Mouse (Mus musculus) heart, embryonic 14.5 days (tissue): ENCODE measurements around the gene Kxd1. TPM values are rescaled to one million over a fixed set of nuclear protein-coding genes. Genes with fewer than 3 reads are reported as not detected.

Source experiments
- ATAC-seq: fragments of 200-750 bp; cut with Nextera tagmentation; 2 replicates; pipeline ENCODE4 v1.8.0; 2017; ENCODE audit warnings: low read depth, moderate TSS enrichment; ENCODE audit not compliant: insufficient number of reproducible peaks, insufficient read depth, low FRiP score
- H3K27ac ChIP-seq, 2 experiments: fragments of 200-500 bp in 1 of 2; fragments of 300-500 bp in 1 of 2; sonication (generic) in 1 of 2; replicated peaks in 1 of 2; 2 replicates each; pipeline ENCODE4 v1.5.1; 2012 to 2014; ENCODE audit warnings: low read depth in 2 of 2, low read length in 2 of 2, control low read depth in 1 of 2, mild to moderate bottlenecking in 1 of 2, mixed read lengths in 1 of 2; ENCODE audit not compliant: control insufficient read depth in 1 of 2, insufficient read depth in 1 of 2
- H3K27me3 ChIP-seq: fragments of 300-500 bp; sonication (generic); 2 replicates; pipeline ENCODE4 v1.6.1; 2014; ENCODE audit warnings: mild to moderate bottlenecking, low read length, control low read depth; ENCODE audit not compliant: control insufficient read depth, insufficient read depth
- H3K36me3 ChIP-seq: fragments of 300-500 bp; sonication (generic); 2 replicates; pipeline ENCODE4 v1.6.1; 2014; ENCODE audit warnings: mild to moderate bottlenecking, control low read depth, low read length, mixed read lengths; ENCODE audit not compliant: control insufficient read depth, insufficient read depth
- H3K4me1 ChIP-seq, 2 experiments: fragments of 200-500 bp in 1 of 2; fragments of 300-500 bp in 1 of 2; sonication (generic) in 1 of 2; 2 replicates each; pipeline ENCODE4 v1.6.1; 2012 to 2014; ENCODE audit warnings: low read length in 2 of 2, control low read depth in 1 of 2, mixed read lengths in 1 of 2; ENCODE audit not compliant: control insufficient read depth in 2 of 2, insufficient read depth in 2 of 2
- H3K4me2 ChIP-seq: fragments of 300-500 bp; sonication (generic); 2 replicates; pipeline ENCODE4 v1.6.1; 2014; ENCODE audit warnings: mild to moderate bottlenecking, low read length
- H3K4me3 ChIP-seq, 2 experiments: fragments of 200-500 bp in 1 of 2; fragments of 300-500 bp in 1 of 2; sonication (generic) in 1 of 2; 2 replicates each; pipeline ENCODE4 v1.5.1; 2012 to 2014; ENCODE audit warnings: low read length in 2 of 2, mild to moderate bottlenecking in 2 of 2, control low read depth in 1 of 2, low read depth in 1 of 2, moderate library complexity in 1 of 2; ENCODE audit not compliant: control insufficient read depth in 1 of 2, insufficient read depth in 1 of 2
- H3K9ac ChIP-seq: fragments of 300-500 bp; sonication (generic); 2 replicates; pipeline ENCODE4 v1.6.1; 2014; ENCODE audit warnings: mild to moderate bottlenecking, low read length
- H3K9me3 ChIP-seq: fragments of 300-500 bp; sonication (generic); 2 replicates; pipeline ENCODE4 v1.6.1; 2016; ENCODE audit warnings: low read length, control low read depth; ENCODE audit not compliant: control insufficient read depth
- WGBS: fragments of 180-500 bp; shearing (Covaris S2); extraction: QIAGEN DNeasy Blood & Tissue Kit; methylation state at CpG from one replicate; pipeline ENCODE4 v1.1.7; 2014; 5-methylcytosine and 5-hydroxymethylcytosine counted together
- polyA plus RNA-seq: library from polyadenylated mRNA; unstranded; fragments of >200 nt; fragmentation: Nextera tagmentation; extraction: Ambion mirVana; gene quantifications from 2 replicates; pipeline ENCODE4 v1.2.1, GENCODE M21; 2014

Kxd1 gene
- polyA plus RNA-seq = 79.3 and 85.7 TPM in 2 replicates

- Histone ChIP-seq H3K27me3 (no peaks in the 10 kb centered on the region), H3K4me1 (peaks cover 4 to 21% of the 10 kb centered on the region in 2 experiments; a peak in 3 of 4 replicates), H3K4me2 (peak within 1 kb of the TSS; percentile 88), H3K9ac (peak within 1 kb of the TSS; percentile 96), H3K9me3 (no peaks in the 10 kb centered on the region), H3K36me3 (peaks cover 32% of the 10 kb centered on the region), H3K4me3 (peak within 1 kb of the TSS; percentile 70 to 92), H3K27ac (peak within 1 kb of the TSS; percentile 18 to 90)
- peak; percentile 88 for ATAC-seq
- WGBS = under 1% methylated on average over 61 of the region's 61 CpGs
These were observed at the start of gene Kxd1, which contains the start of gene Fkbp8 for GRCm38 (mm10) chr8:70527512-70528181. Kxd1 (minus strand) TSS chr8:70527956. Fkbp8 (plus strand) TSS chr8:70527724.

- H3K27me3 ChIP-seq = no peaks in the 10 kb centered on the region
- no peak overlapping the region for H3K27ac ChIP-seq
- peaks cover 60% of the 10 kb centered on the region for H3K36me3 ChIP-seq
- H3K4me2 ChIP-seq = no peak overlapping the region
- 96% methylated on average over 3 of the region's 3 CpGs for WGBS
- no peak overlapping the region for H3K4me3 ChIP-seq
- no peak for ATAC-seq
- no peak overlapping the region for H3K9ac ChIP-seq
- no peaks in the 10 kb centered on the region for H3K9me3 ChIP-seq
- H3K4me1 ChIP-seq = peaks cover 0 to 3% of the 10 kb centered on the region in 2 experiments; a peak in 1 of 4 replicates
These were observed 49.5 kb upstream of the Kxd1 start for GRCm38 (mm10) chr8:70577207-70577606.

- 52% methylated on average over 4 of the region's 4 CpGs for WGBS
- Histone ChIP-seq H3K27ac (no peak overlapping the region), H3K4me1 (peaks cover 16 to 21% of the 10 kb centered on the region in 2 experiments), H3K9ac (no peak overlapping the region), H3K4me2 (no peak overlapping the region), H3K36me3 (peaks cover 37% of the 10 kb centered on the region), H3K4me3 (no peak overlapping the region), H3K9me3 (no peaks in the 10 kb centered on the region), H3K27me3 (no peaks in the 10 kb centered on the region)
- ATAC-seq = 0 out of 2 replicates have a peak, but pooled peaks have one; percentile 14
These were observed 47.2 kb upstream of the Kxd1 start for GRCm38 (mm10) chr8:70574915-70575314.

- Histone ChIP-seq H3K27ac (no peak overlapping the region), H3K36me3 (peaks cover 35% of the 10 kb centered on the region), H3K9me3 (no peaks in the 10 kb centered on the region), H3K4me1 (peaks cover 17 to 24% of the 10 kb centered on the region in 2 experiments), H3K9ac (no peak overlapping the region), H3K4me2 (no peak overlapping the region), H3K27me3 (no peaks in the 10 kb centered on the region), H3K4me3 (no peak overlapping the region)
- ATAC-seq = no peak
These were observed 46.5 kb upstream of the Kxd1 start for GRCm38 (mm10) chr8:70574302-70574701.

GRCm38 (mm10) chr8:70570990-70571389, 43.2 kb upstream of the Kxd1 start:
- H3K4me2 ChIP-seq = no peak overlapping the region
- 0 out of 2 replicates have a peak, but pooled peaks have one; percentile 20 for ATAC-seq
- 37% methylated on average over 6 of the region's 6 CpGs for WGBS
- H3K9me3 ChIP-seq = no peaks in the 10 kb centered on the region
- no peaks in the 10 kb centered on the region for H3K27me3 ChIP-seq
- peaks cover 11% of the 10 kb centered on the region; the same call in 1 of the 2 replicates for H3K36me3 ChIP-seq
- no peak overlapping the region for H3K4me3 ChIP-seq
- peak overlapping the region; percentile 18; the same call in 1 of the 2 replicates for H3K9ac ChIP-seq
- H3K4me1 ChIP-seq = peaks cover 22 to 31% of the 10 kb centered on the region in 2 experiments
- peak overlapping the region; percentile 63 to 73 for H3K27ac ChIP-seq

- H3K27ac ChIP-seq = peak overlapping the region; percentile 63 to 73
These were observed 42.6 kb upstream of the Kxd1 start for GRCm38 (mm10) chr8:70570360-70570759.

GRCm38 (mm10) chr8:70565561-70565960, 37.8 kb upstream of the Kxd1 start:
- peaks cover 50 to 61% of the 10 kb centered on the region in 2 experiments for H3K4me1 ChIP-seq

More at GRCm38 (mm10) chr8:70570360-70570759, 42.6 kb upstream of the Kxd1 start:
- ATAC-seq = no peak
- Histone ChIP-seq H3K9ac (no peak overlapping the region), H3K4me3 (no peak overlapping the region), H3K4me2 (no peak overlapping the region), H3K9me3 (no peaks in the 10 kb centered on the region), H3K4me1 (peaks cover 26 to 37% of the 10 kb centered on the region in 2 experiments), H3K36me3 (peaks cover 11% of the 10 kb centered on the region; the same call in 1 of the 2 replicates), H3K27me3 (no peaks in the 10 kb centered on the region)

More at GRCm38 (mm10) chr8:70565561-70565960, 37.8 kb upstream of the Kxd1 start:
- no peaks in the 10 kb centered on the region for H3K36me3 ChIP-seq
- H3K27ac ChIP-seq = peak overlapping the region in 1 of 2 experiments; percentile 50; a peak in 2 of 4 replicates
- no peak overlapping the region for H3K9ac ChIP-seq
- peak; percentile 43; the same call in 1 of the 2 replicates for ATAC-seq
- WGBS = 21% methylated on average over 3 of the region's 3 CpGs
- no peaks in the 10 kb centered on the region for H3K9me3 ChIP-seq
- H3K4me3 ChIP-seq = no peak overlapping the region
- no peaks in the 10 kb centered on the region for H3K27me3 ChIP-seq
- H3K4me2 ChIP-seq = no peak overlapping the region
